Mouse (Mus musculus): ENCODE results near the gene Vmn2r103. TPM values are rescaled to one million over a fixed set of nuclear protein-coding genes. Genes with fewer than 3 reads are reported as not detected.

Vmn2r103 gene
- polyA plus RNA-seq (2012; rRNA removed; ENCODE audit: low replicate concordance), result not detected in 2 replicates

DNA sequence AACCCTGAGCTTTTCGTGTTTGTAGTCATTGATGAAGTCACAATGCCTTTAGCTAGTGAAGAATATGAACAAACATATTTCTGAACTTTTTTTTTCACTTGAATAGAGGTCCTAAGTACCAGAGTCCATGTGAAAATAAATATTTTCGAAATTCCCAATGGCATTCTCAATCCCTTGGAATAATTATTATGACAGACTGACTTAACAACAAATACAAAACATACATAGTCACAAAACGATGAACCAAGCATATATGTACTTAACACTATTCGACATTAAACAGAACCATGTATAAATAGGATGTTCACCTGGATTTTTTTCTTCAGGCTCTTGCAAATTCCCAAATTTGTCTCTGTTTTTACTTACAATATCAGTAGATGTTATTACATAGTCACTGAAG lies at the start of gene Vmn2r103:
TSS of gene Vmn2r103 (plus strand) at position 301 of the 400 bp plus-strand sequence.

Other genes with a start within 250 kb of the Vmn2r103 start
- not detected in 2 replicates for gene Vmn2r101, start 196.1 kb upstream of the Vmn2r103 start, polyA plus RNA-seq (2012; rRNA removed; ENCODE audit: low replicate concordance)
- not detected in 2 replicates for gene Vmn2r102, start 113.0 kb upstream of the Vmn2r103 start, polyA plus RNA-seq (2012; rRNA removed; ENCODE audit: low replicate concordance)